Mouse (Mus musculus) layer of hippocampus, adult 9-10 months (tissue): ENCODE results near the gene Abcb10.

ENCODE experiments used
- DNase-seq: peaks from one replicate; pipeline ENCODE4 v3.0.0; 2022; ENCODE audit warnings: low spot score

The Abcb10 gene

DNA sequence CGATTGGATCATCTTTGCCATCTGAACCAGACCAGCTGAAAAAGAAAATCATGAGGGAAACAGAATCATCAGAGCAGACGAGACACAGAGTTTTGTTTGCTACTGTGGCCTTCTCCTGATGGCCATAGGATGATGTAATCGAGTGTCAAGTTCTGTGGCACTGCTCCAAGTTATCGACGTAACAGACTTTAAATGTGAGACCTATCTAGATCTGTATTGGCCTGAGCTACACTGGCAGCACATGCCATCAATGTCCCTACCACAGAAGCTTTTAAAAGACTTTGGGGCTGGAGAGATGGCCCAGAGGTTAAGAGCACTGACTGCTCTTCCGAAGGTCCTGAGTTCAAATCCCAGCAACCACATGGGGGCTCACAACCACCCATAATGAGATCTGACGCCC, 80.3 kb downstream of the Abcb10 start:
- no peak for DNase-seq
